Mouse (Mus musculus): ENCODE measurements around the gene Slc35f1.

DNA sequence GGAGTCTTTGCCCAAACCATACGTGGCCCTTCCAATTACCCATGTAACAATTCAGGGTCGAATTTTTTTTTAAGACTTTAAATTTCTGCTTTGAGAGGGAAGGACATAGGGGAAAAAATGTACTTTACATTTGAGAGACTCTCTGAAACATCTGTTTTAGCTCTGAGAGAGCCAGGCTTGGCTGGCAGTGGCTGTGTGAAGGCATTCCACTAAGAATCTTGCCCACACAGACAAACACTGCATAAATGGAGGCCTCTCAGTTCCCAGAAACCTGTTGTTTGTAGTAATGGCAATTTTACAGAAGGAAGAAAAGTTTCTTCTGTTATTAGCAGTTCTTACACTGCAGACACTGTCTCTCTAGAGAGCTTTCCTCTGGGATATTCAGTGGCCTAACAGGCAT, 301.9 kb downstream of the Slc35f1 start:
- TF ChIP-seq CTCF (IDR thresholded peaks at IDR 0.05; ENCODE audit: low read depth) (no peak), EP300 (IDR thresholded peaks at IDR 0.05; ENCODE audit: low read depth) (no peak)

Measured in liver, postnatal 0 days (tissue).